ENCODE assay signal across 23 mouse cellular contexts in genomic region chr5:116378872-116379271, GRCm38 (mm10). TPM values are rescaled to one million over a fixed set of nuclear protein-coding genes. Genes with fewer than 3 reads are reported as not detected.
"Had no signal": no experiment of that assay in that cellular context is flagged by ENCODE, and none has a peak within 500 bp of the region (broad histone marks: within the 10 kb centered on the region; RNA-seq: fewer than 3 reads in every experiment).

No protein-coding gene starts in this region.

- H3K4me2 ChIP-seq: intestine, embryonic 15.5 days; liver, embryonic 11.5 days; lung, embryonic 14.5 days; midbrain, embryonic 12.5 days; midbrain, embryonic 15.5 days; stomach, embryonic 15.5 days had no signal

- ATAC-seq: intestine, embryonic 15.5 days; liver, postnatal 0 days; lung, postnatal 0 days; midbrain, embryonic 15.5 days had no signal

- H3K27ac ChIP-seq: intestine, embryonic 15.5 days; liver, embryonic 14.5 days; macrophage; midbrain, embryonic 12.5 days; stomach, embryonic 15.5 days had no signal

- H3K9me3 ChIP-seq: intestine, embryonic 15.5 days; midbrain, embryonic 12.5 days; midbrain, embryonic 15.5 days; stomach, embryonic 15.5 days had no signal

- H3K4me1 ChIP-seq: intestine, embryonic 15.5 days; midbrain, embryonic 12.5 days; stomach, embryonic 15.5 days had no signal

- H3K36me3 ChIP-seq: intestine, embryonic 15.5 days; midbrain, embryonic 12.5 days; midbrain, embryonic 15.5 days; stomach, embryonic 15.5 days had no signal

- H3K4me3 ChIP-seq: intestine, embryonic 15.5 days; midbrain, embryonic 12.5 days; midbrain, embryonic 15.5 days; myocyte; stomach, embryonic 15.5 days had no signal

- H3K27me3 ChIP-seq: intestine, embryonic 15.5 days; midbrain, embryonic 12.5 days; midbrain, embryonic 15.5 days; stomach, embryonic 15.5 days had no signal

- H3K9ac ChIP-seq: intestine, embryonic 15.5 days; liver, embryonic 14.5 days; liver, postnatal 0 days; lung, embryonic 14.5 days; midbrain, embryonic 12.5 days; midbrain, embryonic 15.5 days; stomach, embryonic 15.5 days had no signal

- DNase-seq: kidney, adult 11 months; kidney, adult 8-10 months; kidney, postnatal 14 days; kidney, postnatal 4 days; liver, postnatal 0 days; lung, embryonic 14.5 days; retina, postnatal 1 day; right cerebral cortex, postnatal 25 days; spleen, adult 18-20 months; thymus, adult 2 months; thymus, postnatal 36 days had no signal

RNA-seq across cellular contexts. Expression of gene Hspb8, which starts 43.8 kb away (rescaled TPM):
- total RNA-seq: megakaryocyte, adult 5-6 weeks; monocyte, adult 5-6 weeks; neutrophil, adult 5-6 weeks had no signal
